Mouse (Mus musculus): ENCODE measurements around the gene Hdac6.

The Hdac6 gene

GRCm38 (mm10) chrX:7947108-7947899, at the start of gene Hdac6:
Hdac6 (minus strand) TSS chrX:7947889.
- DNase-seq (ENCODE audit: low read depth, low spot score) = no peak

- DNase-seq (ENCODE audit: low read depth, low spot score) = no peak
These were observed 45.5 kb upstream of the Hdac6 start for GRCm38 (mm10) chrX:7993068-7993735.

- no peak for DNase-seq (ENCODE audit: low read depth, low spot score)
These were observed 44.8 kb upstream of the Hdac6 start for GRCm38 (mm10) chrX:7992379-7993067.

GRCm38 (mm10) chrX:7981368-7981767, 33.7 kb upstream of the Hdac6 start:
- no peak for DNase-seq (ENCODE audit: low read depth, low spot score)

GRCm38 (mm10) chrX:7977892-7978291, 30.2 kb upstream of the Hdac6 start, which contains the start of gene Gata1:
Gata1 (minus strand) TSS chrX:7978071.
- DNase-seq (ENCODE audit: low read depth, low spot score) = no peak

- DNase-seq (ENCODE audit: low read depth, low spot score) = no peak
These were observed 23.6 kb upstream of the Hdac6 start for GRCm38 (mm10) chrX:7971292-7971691.

- DNase-seq (ENCODE audit: low read depth, low spot score) = no peak
These were observed 21.2 kb upstream of the Hdac6 start for GRCm38 (mm10) chrX:7968899-7969298.

GRCm38 (mm10) chrX:7968226-7968625, 20.5 kb upstream of the Hdac6 start:
- no peak for DNase-seq (ENCODE audit: low read depth, low spot score)

GRCm38 (mm10) chrX:7967596-7968201, 20.0 kb upstream of the Hdac6 start:
- no peak for DNase-seq (ENCODE audit: low read depth, low spot score)

GRCm38 (mm10) chrX:7966161-7966560, 18.5 kb upstream of the Hdac6 start:
- no peak for DNase-seq (ENCODE audit: low read depth, low spot score)

- DNase-seq (ENCODE audit: low read depth, low spot score) = no peak
These were observed 16.3 kb upstream of the Hdac6 start for GRCm38 (mm10) chrX:7963829-7964626.

GRCm38 (mm10) chrX:7958868-7959267, 11.2 kb upstream of the Hdac6 start:
- DNase-seq (ENCODE audit: low read depth, low spot score) = no peak

- DNase-seq (ENCODE audit: low read depth, low spot score) = no peak
These were observed 2.4 kb upstream of the Hdac6 start for GRCm38 (mm10) chrX:7950091-7950490.

GRCm38 (mm10) chrX:7947900-7948492, 307 bp upstream of the Hdac6 start:
- peak; percentile 92 for DNase-seq (ENCODE audit: low read depth, low spot score)

- no peak for DNase-seq (ENCODE audit: low read depth, low spot score)
These were observed 2.1 kb downstream of the Hdac6 start for GRCm38 (mm10) chrX:7945618-7946017.

- no peak for DNase-seq (ENCODE audit: low read depth, low spot score)
These were observed 10.0 kb downstream of the Hdac6 start for GRCm38 (mm10) chrX:7937667-7938066.

- DNase-seq (ENCODE audit: low read depth, low spot score) = no peak
These were observed 10.8 kb downstream of the Hdac6 start for GRCm38 (mm10) chrX:7936874-7937273.

GRCm38 (mm10) chrX:7928270-7928790, 19.4 kb downstream of the Hdac6 start, which contains the start of gene Eras:
Eras (minus strand) TSS chrX:7928607.
- no peak for DNase-seq (ENCODE audit: low read depth, low spot score)

- no peak for DNase-seq (ENCODE audit: low read depth, low spot score)
These were observed 20.6 kb downstream of the Hdac6 start for GRCm38 (mm10) chrX:7927116-7927515.

- DNase-seq (ENCODE audit: low read depth, low spot score) = no peak
These were observed 21.4 kb downstream of the Hdac6 start for GRCm38 (mm10) chrX:7926266-7926665.

Data from skeletal muscle tissue, adult 2 months (tissue).